Mouse (Mus musculus): ENCODE data around the gene Fsip2. TPM values are rescaled to one million over a fixed set of nuclear protein-coding genes. Genes with fewer than 3 reads are reported as not detected.

The Fsip2 gene
- polyA plus RNA-seq (2012; ENCODE audit: insufficient read depth, insufficient read length, missing spikeins) = not detected in 2 replicates

DNA sequence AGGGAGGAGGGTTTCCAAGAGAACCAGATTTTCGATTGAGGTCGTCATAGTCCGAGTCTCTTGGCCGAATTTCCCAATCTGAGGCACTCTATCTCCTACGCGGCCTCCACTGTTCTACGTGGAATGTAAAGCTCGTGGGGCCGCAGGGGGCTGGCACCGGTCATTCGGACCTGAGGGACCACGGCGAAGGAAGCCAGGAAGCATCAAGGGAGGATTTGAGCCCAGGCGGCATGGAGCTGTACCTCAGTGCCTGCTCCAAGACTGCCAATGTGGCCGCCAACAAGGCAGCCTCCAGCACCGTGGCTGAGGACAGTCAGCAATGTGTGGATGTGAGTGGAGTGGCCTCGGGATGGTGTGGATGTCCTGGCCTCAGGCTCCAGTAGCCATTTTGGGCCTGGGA is at the start of gene Fsip2:
Gene Fsip2 (plus strand): TSS at position 163 of the 400 bp plus-strand sequence.
- no peak within 1 kb of the TSS for H3K4me3 ChIP-seq (ENCODE audit: insufficient read depth, low read depth, low read length)
- H3K4me1 ChIP-seq (ENCODE audit: control insufficient read depth, insufficient read depth, insufficient read length, low read length) = no peaks in the 10 kb centered on the region
- no peak within 1 kb of the TSS for H3K27ac ChIP-seq (replicated peaks; ENCODE audit: low read depth, low read length)

GRCm38 (mm10) chr2:82963443-82963842 is 20.0 kb downstream of the Fsip2 start:
- Histone ChIP-seq H3K4me3 (ENCODE audit: insufficient read depth, low read depth, low read length) (no peak overlapping the region), H3K27ac (replicated peaks; ENCODE audit: low read depth, low read length) (no peak overlapping the region), H3K4me1 (ENCODE audit: control insufficient read depth, insufficient read depth, insufficient read length, low read length) (no peaks in the 10 kb centered on the region)

- no peaks in the 10 kb centered on the region for H3K4me1 ChIP-seq (ENCODE audit: control insufficient read depth, insufficient read depth, insufficient read length, low read length)
- H3K4me3 ChIP-seq (ENCODE audit: insufficient read depth, low read depth, low read length) = no peak overlapping the region
Measured at GRCm38 (mm10) chr2:83025853-83026252, 82.4 kb downstream of the Fsip2 start.

DNA sequence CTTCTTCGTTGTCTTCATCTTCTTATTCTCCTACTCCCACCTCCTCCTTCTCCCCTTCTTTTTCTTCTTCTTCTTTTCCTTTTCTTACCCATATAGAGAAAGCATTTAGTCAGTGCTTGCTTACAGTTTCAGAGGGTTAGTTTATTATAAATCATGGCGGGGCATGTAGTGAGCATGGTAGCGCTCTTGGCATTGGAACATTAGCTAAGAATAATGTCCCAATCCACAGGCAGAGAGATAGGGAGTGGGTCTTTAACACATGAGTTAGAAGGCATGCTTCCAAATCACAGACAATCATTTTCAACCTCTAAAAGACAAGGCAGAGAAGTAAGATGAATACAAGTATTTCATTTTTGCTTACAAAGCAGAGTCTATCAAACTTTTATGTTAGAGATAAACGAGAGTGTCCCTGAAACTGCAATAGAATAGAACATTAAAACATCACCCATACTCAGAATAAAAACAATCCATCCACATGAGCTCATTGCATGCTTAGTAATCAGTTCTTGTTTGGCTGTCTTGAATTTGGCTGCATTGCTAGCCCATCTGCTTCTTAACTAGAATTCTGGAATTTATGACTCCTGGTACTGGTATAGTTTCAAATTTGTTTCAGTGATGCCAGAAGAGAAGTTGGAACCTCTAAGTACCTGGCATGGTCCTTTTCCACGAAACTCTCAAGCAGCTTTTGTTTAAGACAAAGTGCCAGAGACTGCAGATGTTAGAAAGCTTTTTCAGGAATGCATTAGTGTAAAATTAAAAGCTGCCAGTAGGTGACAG is 109.7 kb downstream of the Fsip2 start:
- Histone ChIP-seq H3K27ac (replicated peaks; ENCODE audit: low read depth, low read length) (no peak overlapping the region), H3K4me3 (ENCODE audit: insufficient read depth, low read depth, low read length) (no peak overlapping the region), H3K4me1 (ENCODE audit: control insufficient read depth, insufficient read depth, insufficient read length, low read length) (no peaks in the 10 kb centered on the region)

More at GRCm38 (mm10) chr2:83025853-83026252, 82.4 kb downstream of the Fsip2 start:
- no peak overlapping the region for H3K27ac ChIP-seq (replicated peaks; ENCODE audit: low read depth, low read length)
